Mouse (Mus musculus) adipocyte (in vitro differentiated cells): ENCODE results near the gene Dscam.

Source experiments
- DNase-seq: peaks from one replicate; pipeline ENCODE4 v3.0.0-alpha.2; 2016; ENCODE audit warnings: low spot score

Dscam gene

DNA sequence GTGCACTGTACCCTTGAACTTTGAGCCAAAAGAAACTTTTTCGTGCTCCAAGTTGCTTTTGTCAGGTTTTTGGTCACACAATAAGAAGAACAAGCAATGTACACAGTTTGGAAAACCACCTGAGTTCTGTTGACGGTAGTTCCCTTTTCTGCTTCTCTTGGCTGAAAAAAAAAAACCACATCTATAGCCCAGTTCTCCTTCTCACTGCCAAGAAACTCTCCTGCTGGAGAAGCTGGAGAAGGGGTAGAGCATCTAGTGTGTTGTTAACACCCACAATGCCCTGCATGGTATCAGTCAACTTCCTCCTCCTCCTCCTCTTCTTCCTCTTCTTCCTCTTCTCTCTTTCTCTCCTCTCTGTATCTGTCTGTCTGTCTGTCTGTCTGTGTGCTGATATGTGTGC, 65.3 kb downstream of the Dscam start:
- no peak for DNase-seq

GRCm38 (mm10) chr16:97103046-97103445, 67.5 kb downstream of the Dscam start:
- DNase-seq: no peak

DNA sequence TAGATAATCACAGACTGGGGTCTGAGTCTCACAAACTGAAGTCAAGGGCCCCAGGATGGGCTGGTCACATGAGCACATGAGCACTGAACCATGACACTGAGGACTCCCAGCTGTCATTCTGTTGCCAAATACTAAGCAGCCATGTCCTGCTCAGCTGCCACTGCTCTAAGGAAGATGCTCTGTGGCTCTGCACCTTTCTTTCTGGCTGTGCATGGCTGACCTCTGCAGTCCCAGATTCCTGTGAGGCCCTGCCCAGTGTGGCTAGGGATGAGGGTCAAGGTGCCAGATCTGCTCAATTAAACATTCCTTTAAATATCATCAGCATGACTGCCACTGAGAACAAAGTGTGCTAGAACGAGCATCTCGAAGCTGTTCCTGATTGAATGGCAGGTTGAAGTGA, 70.5 kb downstream of the Dscam start:
- no peak for DNase-seq

DNA sequence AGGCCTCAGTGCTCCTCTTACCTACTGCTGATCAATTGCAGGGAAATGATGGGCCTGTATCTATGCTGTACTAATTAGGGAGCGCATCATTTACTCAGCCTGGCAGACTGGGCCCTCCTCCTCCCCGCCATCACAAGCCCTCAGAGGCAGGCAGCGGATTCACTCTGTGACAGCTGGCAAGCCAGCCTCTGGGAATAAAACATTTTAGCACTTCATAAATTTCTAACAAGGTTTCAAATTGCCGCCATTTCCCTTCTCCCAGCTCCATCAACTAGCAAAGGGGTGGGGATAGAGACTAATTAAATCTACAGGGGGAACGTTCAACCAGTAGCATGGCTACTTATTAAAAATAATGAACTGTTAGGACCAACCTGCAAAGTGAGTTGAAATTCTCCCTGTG, 72.0 kb downstream of the Dscam start:
- no peak for DNase-seq

DNA sequence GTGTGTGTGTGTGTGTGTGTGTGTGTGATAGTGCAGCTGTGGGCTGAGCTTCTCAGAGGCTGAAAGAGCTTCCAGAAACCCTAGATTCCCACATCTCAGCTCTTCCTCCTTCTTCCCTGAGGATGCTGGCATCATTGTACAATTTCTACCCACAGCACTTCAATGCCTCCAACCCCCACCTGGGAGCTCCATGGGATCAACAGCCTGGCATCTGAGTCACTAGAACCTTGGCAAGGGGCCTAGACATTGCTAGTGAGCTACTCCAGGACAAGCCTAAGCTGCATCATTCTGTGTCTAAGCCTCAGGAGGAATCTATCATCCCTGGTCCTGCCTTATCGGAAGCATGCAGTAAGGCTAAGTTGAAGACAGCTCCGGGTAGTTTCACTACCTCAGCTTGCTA, 73.8 kb downstream of the Dscam start:
- peak; percentile 12 for DNase-seq

DNA sequence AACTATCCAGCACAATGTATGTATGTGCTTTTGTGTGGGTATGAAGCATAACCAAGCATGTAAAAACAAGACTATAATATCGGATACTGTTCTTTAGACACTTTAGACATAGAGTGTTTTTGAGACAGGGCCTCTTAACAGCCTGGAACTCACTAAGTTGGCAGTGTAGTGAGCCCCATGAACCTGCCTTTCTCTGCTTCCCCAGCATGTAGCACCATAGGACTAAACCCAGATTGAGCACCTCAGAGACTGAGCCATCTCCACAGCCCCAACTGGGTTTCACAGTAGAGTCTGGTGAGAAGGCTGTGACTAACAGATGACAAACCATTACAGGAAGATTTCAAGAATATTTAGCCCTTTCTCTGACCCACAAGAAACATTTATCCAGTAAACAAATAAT, 75.1 kb downstream of the Dscam start:
- DNase-seq: no peak

DNA sequence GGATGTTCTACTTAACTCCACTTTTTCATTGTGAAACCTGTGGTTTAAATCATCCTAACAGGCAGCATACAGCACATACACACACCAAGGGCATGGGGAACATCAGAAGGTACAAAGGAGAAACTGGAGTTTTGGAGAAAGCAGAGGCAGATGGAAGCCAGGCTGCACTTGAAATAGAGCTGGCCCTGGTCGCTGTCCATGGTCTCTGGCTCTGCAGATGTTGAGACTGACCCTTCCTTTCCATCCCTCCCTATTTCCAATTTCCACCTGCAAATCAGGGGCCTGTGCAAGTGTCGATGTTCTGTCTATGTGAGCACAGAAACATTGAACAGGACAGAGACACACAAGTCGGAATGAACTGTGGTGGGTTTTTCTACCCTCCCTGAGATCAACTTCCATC, 81.2 kb downstream of the Dscam start:
- no peak for DNase-seq

DNA sequence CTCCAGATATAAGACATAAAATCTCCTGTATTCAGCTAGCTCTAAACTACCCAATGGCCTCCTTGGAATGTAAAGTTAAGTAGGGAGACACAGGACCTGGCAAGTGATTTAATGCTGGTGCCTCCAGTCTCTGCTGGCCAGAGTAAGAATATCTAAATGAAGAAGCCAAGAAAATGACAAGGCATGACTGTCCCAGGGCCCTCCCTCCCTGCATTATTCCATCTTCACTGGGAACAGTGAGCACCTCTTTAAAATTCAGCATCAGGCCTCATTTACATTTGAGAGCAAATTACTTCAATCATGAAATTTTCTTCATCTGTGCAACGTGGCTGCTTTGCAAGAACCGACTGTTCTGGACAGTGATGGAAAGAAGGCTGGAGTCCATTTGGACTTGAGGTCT, 86.9 kb downstream of the Dscam start:
- no peak for DNase-seq

DNA sequence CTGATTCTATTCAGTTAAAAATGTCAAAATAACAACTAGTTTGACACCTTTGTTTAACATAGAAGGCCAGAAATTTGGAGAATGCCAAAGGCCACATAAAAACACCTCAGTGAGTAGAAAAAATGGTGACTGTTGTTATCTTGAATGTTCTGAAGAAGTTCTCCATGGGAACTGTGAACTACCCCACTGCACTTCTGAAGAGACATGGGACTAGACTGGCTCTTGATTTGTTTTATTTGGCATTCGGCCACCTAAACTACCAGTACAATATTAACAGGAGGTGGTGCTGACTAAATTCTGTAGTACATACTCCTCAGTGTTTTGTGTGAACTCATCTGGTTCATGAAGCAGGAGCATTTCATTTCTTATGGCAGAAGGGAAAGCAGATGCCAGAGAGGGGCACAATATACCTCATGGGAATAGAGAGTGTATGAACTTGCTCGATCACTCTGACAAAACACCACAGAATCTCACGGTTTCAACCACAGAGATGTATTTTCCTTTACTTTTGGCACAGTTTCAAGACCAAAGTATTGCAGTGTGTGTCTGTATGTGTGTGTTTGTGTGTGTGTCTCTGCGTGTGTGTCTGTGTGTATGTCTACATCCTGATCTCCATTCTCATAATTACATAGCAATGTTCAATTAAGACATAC, 94.5 kb downstream of the Dscam start:
- DNase-seq: peak; percentile 5

DNA sequence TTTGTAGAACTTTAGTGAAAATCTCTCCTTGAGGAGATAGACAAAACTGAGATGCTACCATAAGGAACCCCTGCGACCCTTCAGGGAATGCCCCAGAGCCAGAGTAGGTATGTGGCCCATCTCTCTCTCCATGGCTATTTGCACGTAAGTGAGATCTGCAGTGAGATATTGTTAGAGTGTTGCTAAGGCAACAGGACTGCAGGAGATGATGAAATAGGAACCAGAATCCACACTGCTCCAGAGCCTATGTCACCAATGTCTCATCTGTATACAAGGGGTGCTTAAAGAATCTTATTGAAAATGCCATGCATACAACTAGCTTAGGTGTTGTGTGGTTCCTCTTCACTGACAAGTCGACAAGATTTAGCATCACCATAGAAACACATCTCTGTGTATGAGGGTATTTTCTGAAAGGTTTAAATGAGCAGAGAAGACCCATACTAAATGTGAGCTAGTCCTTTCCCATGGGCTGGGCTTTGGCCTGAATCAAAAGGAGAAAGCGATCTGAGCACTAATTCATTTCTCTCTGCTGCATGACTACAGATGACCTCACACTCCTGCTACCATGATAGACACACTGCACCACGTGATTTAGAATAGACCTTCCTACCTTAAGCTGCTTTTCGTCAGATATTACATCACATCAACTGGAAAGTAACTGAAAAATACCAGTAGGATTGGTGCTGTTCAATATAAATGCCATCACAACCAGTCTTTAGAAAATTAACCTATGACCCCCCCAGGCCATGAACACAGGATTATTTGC, 95.2 kb downstream of the Dscam start:
- DNase-seq: no peak

DNA sequence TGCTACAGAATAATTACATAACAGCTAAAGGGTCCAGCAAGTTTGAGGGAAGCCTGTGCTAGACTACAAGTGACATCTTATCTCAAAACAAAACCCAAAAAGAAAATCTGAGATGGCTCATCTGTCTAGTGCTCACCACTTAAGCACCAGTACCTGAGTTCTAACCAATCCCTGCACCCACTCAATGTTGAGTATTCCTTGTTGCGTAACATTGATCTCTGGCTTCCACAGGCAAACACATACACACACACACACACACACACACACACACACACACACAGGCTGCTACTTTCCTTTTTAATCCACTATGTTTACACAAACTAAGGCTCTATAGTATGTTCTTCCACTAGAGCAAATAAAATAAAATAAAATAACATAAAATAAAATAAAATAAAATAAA, 96.7 kb downstream of the Dscam start:
- DNase-seq: no peak

GRCm38 (mm10) chr16:97072624-97073023, 97.9 kb downstream of the Dscam start:
- DNase-seq: no peak

DNA sequence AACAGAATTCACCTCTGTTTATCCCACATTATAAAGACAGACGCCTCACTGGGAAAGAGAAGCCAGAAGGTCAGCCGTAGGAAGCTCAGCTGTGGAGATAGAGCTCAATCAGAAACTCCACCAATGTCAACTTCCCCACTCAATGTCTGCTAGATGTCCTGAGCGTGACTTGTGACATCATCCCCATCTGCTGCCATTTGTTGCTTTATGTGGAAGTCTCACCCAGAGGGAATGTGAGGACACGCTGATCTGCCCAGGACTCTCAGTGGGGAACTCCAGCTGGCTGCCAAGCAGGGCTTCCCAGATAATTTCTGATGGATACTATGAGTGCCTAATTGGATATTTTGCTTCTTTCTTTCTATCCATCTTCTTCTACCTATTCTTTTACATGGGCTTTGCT, 103.7 kb downstream of the Dscam start:
- no peak for DNase-seq

GRCm38 (mm10) chr16:97062207-97062606, 108.3 kb downstream of the Dscam start:
- no peak for DNase-seq

DNA sequence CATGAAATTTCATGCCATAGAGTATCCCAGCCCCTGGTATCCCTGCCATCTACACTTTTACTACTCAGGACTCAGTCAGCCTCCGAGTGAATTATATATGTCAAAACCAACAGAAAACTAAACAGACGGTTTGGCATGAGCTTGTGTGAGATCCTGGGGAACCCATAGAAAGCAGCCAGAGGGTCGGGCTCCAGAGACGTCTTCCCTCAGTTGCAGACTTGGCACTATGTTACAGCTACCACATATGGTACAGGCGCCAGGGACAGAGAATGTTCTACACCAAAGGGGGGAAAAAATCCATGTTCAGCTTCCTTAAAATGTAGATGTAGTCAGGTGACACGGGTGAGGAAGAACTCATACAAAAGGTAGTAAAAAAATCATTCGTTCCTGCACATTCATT, 109.2 kb downstream of the Dscam start:
- DNase-seq: no peak

DNA sequence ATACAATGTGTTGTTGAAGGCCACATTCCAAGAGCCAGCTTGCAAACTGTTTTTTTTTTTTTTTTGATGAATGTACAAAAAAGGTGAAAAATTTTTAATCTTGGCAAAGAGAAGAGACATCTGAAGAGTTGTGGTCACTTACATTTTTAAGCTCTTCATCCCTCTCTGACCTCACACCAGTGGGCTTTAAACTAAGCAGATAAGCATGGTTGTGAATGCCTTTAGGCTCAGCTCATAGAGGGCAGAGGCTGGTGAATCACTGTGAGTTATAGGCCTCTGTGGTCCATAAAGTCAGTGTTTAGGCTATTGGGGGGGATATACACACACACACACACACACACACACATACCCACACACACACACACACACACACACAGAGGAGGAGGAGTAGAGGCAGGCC, 109.8 kb downstream of the Dscam start:
- DNase-seq: no peak

DNA sequence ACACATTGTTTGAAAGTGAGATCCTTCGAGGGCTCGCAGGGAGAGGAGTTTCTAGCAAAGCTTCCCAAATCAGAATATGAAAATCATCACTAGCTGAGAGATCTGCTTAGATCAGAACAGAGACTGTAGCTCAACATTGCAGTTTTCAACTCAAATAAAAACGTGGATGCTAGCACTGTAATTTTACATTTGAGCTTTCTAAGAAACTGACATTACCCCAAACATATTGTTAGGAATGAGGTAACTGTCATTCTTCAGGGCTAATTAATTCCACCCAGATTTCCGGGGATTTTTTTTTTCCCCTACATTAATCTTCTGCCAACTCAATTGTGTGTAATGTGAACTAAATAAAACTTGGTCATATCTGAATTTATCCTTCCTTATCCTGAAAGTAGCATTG, 110.3 kb downstream of the Dscam start:
- DNase-seq: no peak

- no peak for DNase-seq
Measured at GRCm38 (mm10) chr16:97035271-97035670, 135.3 kb downstream of the Dscam start.

- DNase-seq: no peak
Measured at GRCm38 (mm10) chr16:97033540-97034058, 137.0 kb downstream of the Dscam start.

GRCm38 (mm10) chr16:97027701-97028100, 142.9 kb downstream of the Dscam start:
- no peak for DNase-seq

DNA sequence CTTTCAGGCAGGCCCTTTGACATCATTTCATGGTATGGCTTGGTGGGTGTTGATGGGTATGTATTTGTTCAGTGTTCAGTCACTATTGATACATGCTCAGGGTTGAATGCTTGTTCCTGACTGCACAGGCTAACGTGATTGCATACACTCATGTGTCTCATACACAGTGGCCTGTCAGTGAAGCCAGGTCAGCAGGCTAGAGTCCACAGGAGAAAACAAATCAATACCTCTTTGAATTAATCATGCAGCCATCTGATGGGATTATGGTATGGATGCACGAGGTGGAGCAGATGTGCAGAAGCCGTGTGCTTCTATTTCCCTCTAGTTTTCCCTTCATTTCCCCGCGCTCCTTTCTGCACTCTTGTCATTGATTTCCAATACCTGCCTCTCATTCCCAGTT, 143.7 kb downstream of the Dscam start:
- DNase-seq: no peak

DNA sequence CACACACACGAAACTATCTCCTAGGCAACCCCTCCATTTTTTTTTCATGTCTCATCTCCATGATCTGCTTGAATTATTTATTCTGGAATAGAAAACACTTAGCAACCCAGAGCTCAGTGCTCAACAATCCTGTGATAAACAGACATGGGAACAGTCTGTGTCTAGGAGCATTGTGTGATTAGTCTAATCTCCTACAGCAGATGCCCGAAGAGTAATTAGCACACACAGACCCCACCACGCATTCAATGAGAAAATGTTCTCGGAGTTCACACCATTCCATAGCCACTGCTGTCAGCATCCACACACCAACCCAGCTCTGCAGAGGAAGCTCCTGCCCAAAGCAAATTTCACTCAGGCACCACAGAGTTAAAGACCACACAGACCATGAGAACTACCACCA, 146.1 kb downstream of the Dscam start:
- DNase-seq: no peak

- DNase-seq: no peak
Measured at GRCm38 (mm10) chr16:97021496-97021895, 149.1 kb downstream of the Dscam start.

GRCm38 (mm10) chr16:97018304-97018703, 152.2 kb downstream of the Dscam start:
- no peak for DNase-seq
